9 mouse cellular contexts compared by ENCODE assay signal in the genomic region with DNA sequence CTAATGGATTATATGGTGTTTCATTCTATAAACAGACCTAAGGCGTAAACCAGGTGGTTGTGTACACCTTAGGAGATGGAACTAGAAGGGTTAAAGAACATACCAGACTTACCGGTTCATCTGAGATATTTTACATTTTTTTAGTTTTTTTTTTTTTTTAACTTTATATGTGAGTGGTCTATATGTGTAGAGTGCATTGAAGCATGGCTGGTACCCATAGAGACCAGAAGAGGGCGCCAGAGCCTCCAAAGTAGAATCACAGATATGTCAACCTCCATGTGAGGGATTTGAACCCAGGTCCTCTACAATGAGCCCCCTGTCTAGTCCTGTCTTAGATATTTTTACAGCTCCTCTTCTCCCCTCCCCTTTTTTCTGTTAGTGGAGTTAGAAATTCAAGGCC. TPM values are rescaled to one million over a fixed set of nuclear protein-coding genes. Genes with fewer than 3 reads are reported as not detected.
DNase-seq lines count a peak whose midpoint lies in the region; ATAC-seq lines count a peak whose summit lies in the region.
"Had no signal": no experiment of that assay in that cellular context is flagged by ENCODE, and none has a peak within 500 bp of the region (broad histone marks: within the 10 kb centered on the region; RNA-seq: fewer than 3 reads in every experiment).

No protein-coding gene starts in this region.

- DNase-seq in embryonic facial prominence, embryonic 11.5 days (ENCODE audit: low spot score): peak; percentile 66
- DNase-seq in embryonic facial prominence, embryonic 10.5 days (ENCODE audit: low spot score): no peak
- peak; percentile 66 for DNase-seq in midbrain, embryonic 14.5 days
- no peak for DNase-seq in midbrain, embryonic 10.5 days (ENCODE audit: low spot score)
- DNase-seq in cerebellum, postnatal 36 days: peak; percentile 38 to 41
- peak; percentile 33 for DNase-seq in lung, postnatal 14 days
- DNase-seq in gastrocnemius, postnatal 36 days: no peak

- no peak overlapping the region for H3K4me3 ChIP-seq in embryonic facial prominence, embryonic 11.5 days (ENCODE audit: low read depth, low read length)
- H3K4me3 ChIP-seq in embryonic facial prominence, embryonic 10.5 days: no peak overlapping the region
- H3K4me3 ChIP-seq in midbrain, embryonic 14.5 days (replicated peaks; ENCODE audit: low read depth, low read length): no peak overlapping the region
- H3K4me3 ChIP-seq in midbrain, embryonic 10.5 days: no peak overlapping the region
- H3K4me3 ChIP-seq in midbrain, embryonic 15.5 days: no peak overlapping the region
- H3K4me3 ChIP-seq: myocyte had no signal

- H3K4me1 ChIP-seq in embryonic facial prominence, embryonic 11.5 days (ENCODE audit: control insufficient read depth, insufficient read depth, low read length): peaks cover 3% of the 10 kb centered on the region
- peaks cover 27% of the 10 kb centered on the region for H3K4me1 ChIP-seq in embryonic facial prominence, embryonic 10.5 days
- peaks cover 11% of the 10 kb centered on the region for H3K4me1 ChIP-seq in midbrain, embryonic 14.5 days (ENCODE audit: control insufficient read depth, insufficient read depth, low read length)
- H3K4me1 ChIP-seq in midbrain, embryonic 10.5 days: peaks cover 23% of the 10 kb centered on the region
- H3K4me1 ChIP-seq in midbrain, embryonic 15.5 days: peaks cover 21% of the 10 kb centered on the region

- intact Hi-C loops in gastrocnemius, postnatal 36 days (cut with DNase I): no loop called here

- H3K9ac ChIP-seq in embryonic facial prominence, embryonic 11.5 days (replicated peaks; ENCODE audit: low read length): no peak overlapping the region
- H3K9ac ChIP-seq in midbrain, embryonic 14.5 days (replicated peaks; ENCODE audit: low read length): no peak overlapping the region
- no peak overlapping the region for H3K9ac ChIP-seq in midbrain, embryonic 15.5 days

- ATAC-seq in embryonic facial prominence, embryonic 11.5 days (replicated peaks; ENCODE audit: insufficient number of reproducible peaks, low FRiP score, low TSS enrichment, low read depth): no peak
- no peak for ATAC-seq in midbrain, embryonic 14.5 days (ENCODE audit: low FRiP score, low TSS enrichment)
- ATAC-seq in midbrain, embryonic 15.5 days (replicated peaks): no peak

- peaks cover 23% of the 10 kb centered on the region for H3K27me3 ChIP-seq in embryonic facial prominence, embryonic 11.5 days (ENCODE audit: control insufficient read depth, insufficient read depth, low read length)
- H3K27me3 ChIP-seq in embryonic facial prominence, embryonic 10.5 days (replicated peaks; ENCODE audit: low read depth, poor library complexity, severe bottlenecking): peaks cover 46% of the 10 kb centered on the region
- peaks cover 15% of the 10 kb centered on the region for H3K27me3 ChIP-seq in midbrain, embryonic 14.5 days (ENCODE audit: control insufficient read depth, insufficient read depth, low read length)
- peaks cover 47% of the 10 kb centered on the region for H3K27me3 ChIP-seq in midbrain, embryonic 10.5 days (ENCODE audit: low read depth, poor library complexity, severe bottlenecking)
- peaks cover 10% of the 10 kb centered on the region for H3K27me3 ChIP-seq in midbrain, embryonic 15.5 days (replicated peaks)

- WGBS in embryonic facial prominence, embryonic 11.5 days: 48% methylated on average over 3 of the region's 3 CpGs
- 52% methylated on average over 3 of the region's 3 CpGs for WGBS in embryonic facial prominence, embryonic 10.5 days
- 55% methylated on average over 3 of the region's 3 CpGs for WGBS in midbrain, embryonic 14.5 days
- 53% methylated on average over 3 of the region's 3 CpGs for WGBS in midbrain, embryonic 10.5 days
- 56% methylated on average over 3 of the region's 3 CpGs for WGBS in midbrain, embryonic 15.5 days

- no peak overlapping the region for H3K4me2 ChIP-seq in embryonic facial prominence, embryonic 11.5 days (ENCODE audit: low read depth, low read length)
- H3K4me2 ChIP-seq in midbrain, embryonic 14.5 days (ENCODE audit: low read length): no peak overlapping the region
- no peak overlapping the region for H3K4me2 ChIP-seq in midbrain, embryonic 15.5 days

- H3K9me3 ChIP-seq in embryonic facial prominence, embryonic 11.5 days (replicated peaks; ENCODE audit: control insufficient read depth, low read length): no peaks in the 10 kb centered on the region
- no peaks in the 10 kb centered on the region for H3K9me3 ChIP-seq in embryonic facial prominence, embryonic 10.5 days
- no peaks in the 10 kb centered on the region for H3K9me3 ChIP-seq in midbrain, embryonic 14.5 days (ENCODE audit: control insufficient read depth, low read length)
- no peaks in the 10 kb centered on the region for H3K9me3 ChIP-seq in midbrain, embryonic 10.5 days (replicated peaks)
- no peaks in the 10 kb centered on the region for H3K9me3 ChIP-seq in midbrain, embryonic 15.5 days

- no peak overlapping the region for H3K27ac ChIP-seq in embryonic facial prominence, embryonic 11.5 days (replicated peaks; ENCODE audit: low read depth, low read length)
- H3K27ac ChIP-seq in embryonic facial prominence, embryonic 10.5 days (replicated peaks): no peak overlapping the region
- no peak overlapping the region for H3K27ac ChIP-seq in midbrain, embryonic 14.5 days (replicated peaks; ENCODE audit: low read depth, low read length)
- no peak overlapping the region for H3K27ac ChIP-seq in midbrain, embryonic 10.5 days (replicated peaks)
- H3K27ac ChIP-seq in midbrain, embryonic 15.5 days: no peak overlapping the region

- H3K36me3 ChIP-seq in embryonic facial prominence, embryonic 11.5 days (replicated peaks; ENCODE audit: control insufficient read depth, insufficient read depth, low read depth, low read length): no peaks in the 10 kb centered on the region; the same call in 1 of the 2 replicates
- peaks cover 11% of the 10 kb centered on the region for H3K36me3 ChIP-seq in embryonic facial prominence, embryonic 10.5 days (replicated peaks)
- H3K36me3 ChIP-seq in midbrain, embryonic 14.5 days (ENCODE audit: control insufficient read depth, insufficient read depth, low read length): 0 out of 2 replicates have a peak, but pooled peaks cover 3% of the 10 kb centered on the region
- H3K36me3 ChIP-seq in midbrain, embryonic 10.5 days: peaks cover 13% of the 10 kb centered on the region
- H3K36me3 ChIP-seq in midbrain, embryonic 15.5 days (replicated peaks): no peaks in the 10 kb centered on the region

RNA-seq across cellular contexts. Expression of a gene that starts 0.8 kb away (rescaled TPM):
- 2.6 and 3.0 TPM in 2 replicates for polyA plus RNA-seq in embryonic facial prominence, embryonic 11.5 days (2014; fragmentation: Nextera tagmentation; extraction: Ambion mirVana)
- 1.5 and 1.7 TPM in 2 replicates for polyA plus RNA-seq in embryonic facial prominence, embryonic 10.5 days (2016; fragmentation: Nextera tagmentation; extraction: Ambion mirVana)
- 25.2 and 34.8 TPM in 2 replicates for polyA plus RNA-seq in midbrain, embryonic 14.5 days (2014; fragmentation: Nextera tagmentation; extraction: Ambion mirVana)
- polyA plus RNA-seq in midbrain, embryonic 10.5 days (2016; fragmentation: Nextera tagmentation; extraction: Ambion mirVana): 2.4 and 2.5 TPM in 2 replicates
- total RNA-seq in gastrocnemius, postnatal 36 days (2021): 1 to 10 TPM in 1 of 2 experiments, under 1 TPM in 1; 0.67 to 1.4 TPM
- polyA plus RNA-seq in midbrain, embryonic 15.5 days (2015; fragmentation: Nextera tagmentation; extraction: Ambion mirVana): 31.2 and 33.7 TPM in 2 replicates

RNA-seq across cellular contexts. Expression of a gene that starts 34.2 kb away (rescaled TPM):
- polyA plus RNA-seq in embryonic facial prominence, embryonic 11.5 days (2014; fragmentation: Nextera tagmentation; extraction: Ambion mirVana): 21.3 and 21.7 TPM in 2 replicates
- 35.3 and 45.0 TPM in 2 replicates for polyA plus RNA-seq in embryonic facial prominence, embryonic 10.5 days (2016; fragmentation: Nextera tagmentation; extraction: Ambion mirVana)
- polyA plus RNA-seq in midbrain, embryonic 14.5 days (2014; fragmentation: Nextera tagmentation; extraction: Ambion mirVana): 25.4 and 29.0 TPM in 2 replicates
- 44.6 and 46.1 TPM in 2 replicates for polyA plus RNA-seq in midbrain, embryonic 10.5 days (2016; fragmentation: Nextera tagmentation; extraction: Ambion mirVana)
- total RNA-seq in gastrocnemius, postnatal 36 days (2021): 1 to 10 TPM; 7.3 TPM
- polyA plus RNA-seq in midbrain, embryonic 15.5 days (2015; fragmentation: Nextera tagmentation; extraction: Ambion mirVana): 31.5 and 32.1 TPM in 2 replicates

RNA-seq across cellular contexts. Expression of a gene that starts 47.0 kb away (rescaled TPM):
- polyA plus RNA-seq in embryonic facial prominence, embryonic 11.5 days (2014; fragmentation: Nextera tagmentation; extraction: Ambion mirVana): 39.2 and 42.2 TPM in 2 replicates
- polyA plus RNA-seq in embryonic facial prominence, embryonic 10.5 days (2016; fragmentation: Nextera tagmentation; extraction: Ambion mirVana): 50.3 and 52.0 TPM in 2 replicates
- 61.2 and 63.8 TPM in 2 replicates for polyA plus RNA-seq in midbrain, embryonic 14.5 days (2014; fragmentation: Nextera tagmentation; extraction: Ambion mirVana)
- 36.3 and 41.4 TPM in 2 replicates for polyA plus RNA-seq in midbrain, embryonic 10.5 days (2016; fragmentation: Nextera tagmentation; extraction: Ambion mirVana)
- 10 to 100 TPM; 27.3 to 28.3 TPM for total RNA-seq in gastrocnemius, postnatal 36 days (2021)
- 59.2 and 59.7 TPM in 2 replicates for polyA plus RNA-seq in midbrain, embryonic 15.5 days (2015; fragmentation: Nextera tagmentation; extraction: Ambion mirVana)

RNA-seq across cellular contexts. Expression of a gene that starts 47.5 kb away (rescaled TPM):
- polyA plus RNA-seq in embryonic facial prominence, embryonic 11.5 days (2014; fragmentation: Nextera tagmentation; extraction: Ambion mirVana): 121 and 126 TPM in 2 replicates
- 161 and 173 TPM in 2 replicates for polyA plus RNA-seq in embryonic facial prominence, embryonic 10.5 days (2016; fragmentation: Nextera tagmentation; extraction: Ambion mirVana)
- polyA plus RNA-seq in midbrain, embryonic 14.5 days (2014; fragmentation: Nextera tagmentation; extraction: Ambion mirVana): 118 and 119 TPM in 2 replicates
- 187 and 192 TPM in 2 replicates for polyA plus RNA-seq in midbrain, embryonic 10.5 days (2016; fragmentation: Nextera tagmentation; extraction: Ambion mirVana)
- total RNA-seq in gastrocnemius, postnatal 36 days (2021): 10 to 100 TPM; 18.9 to 19.5 TPM
- polyA plus RNA-seq in midbrain, embryonic 15.5 days (2015; fragmentation: Nextera tagmentation; extraction: Ambion mirVana): 162 and 164 TPM in 2 replicates

Comparison
In these comparisons a context has a peak if more than half of its experiments do, and no peak if none do; other contexts are left out.
1. DNase-seq: peak in embryonic facial prominence, embryonic 11.5 days (single experiment), midbrain, embryonic 14.5 days (single experiment), cerebellum, postnatal 36 days (2 of 2) and lung, postnatal 14 days (single experiment); none in embryonic facial prominence, embryonic 10.5 days (single experiment), midbrain, embryonic 10.5 days (single experiment) and gastrocnemius, postnatal 36 days (0 of 2).